Comparison of ENCODE assay signal across 12 mouse cellular contexts in the genomic region with DNA sequence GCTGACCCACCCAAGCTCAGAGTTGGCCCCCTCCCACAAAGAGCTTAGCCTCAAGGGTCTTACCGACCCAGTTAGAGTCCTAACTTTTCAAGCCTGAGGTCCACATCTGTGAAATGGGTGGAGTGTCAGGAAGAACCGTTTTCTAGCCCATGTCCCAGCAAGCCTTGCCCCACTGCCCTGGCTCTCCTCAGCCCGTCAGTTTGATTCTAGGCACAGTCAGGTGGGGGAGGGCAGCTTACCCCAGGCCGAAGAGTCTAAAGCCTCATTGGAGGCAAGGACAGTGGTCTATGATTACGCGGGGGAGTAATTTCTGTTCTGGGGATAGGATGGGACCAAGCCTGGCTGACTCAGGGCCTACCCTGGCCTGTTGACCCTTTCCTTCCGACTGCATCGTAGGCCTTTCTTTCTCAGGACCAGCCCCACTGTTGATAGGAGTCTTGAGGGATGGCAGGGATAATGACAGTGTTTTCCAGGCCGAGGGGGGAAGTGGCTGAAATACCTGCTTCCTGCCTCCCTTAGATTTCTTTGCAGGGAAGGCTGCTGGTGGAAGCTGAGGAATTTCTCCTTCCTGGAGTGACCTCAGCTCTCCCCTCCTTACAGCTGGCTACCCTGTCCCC. TPM values are rescaled to one million over a fixed set of nuclear protein-coding genes. Genes with fewer than 3 reads are reported as not detected.
A peak's percentile ranks its signal among the peaks of the same experiment; 100 is the strongest.
DNase-seq lines count a peak whose midpoint lies in the region; ATAC-seq and TF ChIP-seq lines count a peak whose summit lies in the region.
"Had no signal": no experiment of that assay in that cellular context is flagged by ENCODE, and none has a peak within 500 bp of the region (broad histone marks: within the 10 kb centered on the region; RNA-seq: fewer than 3 reads in every experiment).

No protein-coding gene starts in this region.

- no peak for DNase-seq in forebrain, embryonic 10.5 days (ENCODE audit: extremely low spot score, low spot score)
- DNase-seq in midbrain, embryonic 10.5 days (ENCODE audit: low spot score): no peak
- DNase-seq in midbrain, embryonic 11.5 days (ENCODE audit: low spot score, missing footprints): no peak
- peak; percentile 64 for DNase-seq in kidney, postnatal 14 days
- no peak for DNase-seq in left cerebral cortex, adult 2 months (ENCODE audit: extremely low spot score in 1 of 2, low spot score in 2 of 2)
- no peak for DNase-seq in layer of hippocampus, postnatal 25 days (ENCODE audit: extremely low spot score in 1 of 2, low spot score in 1 of 2)
- DNase-seq: adrenal gland, adult 8-10 months; embryo, embryonic 11 days had no signal

- no peak overlapping the region for H3K4me2 ChIP-seq in forebrain, embryonic 16.5 days (ENCODE audit: low read length)
- no peak overlapping the region for H3K4me2 ChIP-seq in midbrain, embryonic 11.5 days
- H3K4me2 ChIP-seq in stomach, embryonic 16.5 days (ENCODE audit: low read depth, low read length): peak overlapping the region; percentile 77

- peak overlapping the region; percentile 85 for H3K4me3 ChIP-seq in forebrain, embryonic 10.5 days
- no peak overlapping the region for H3K4me3 ChIP-seq in forebrain, embryonic 16.5 days (replicated peaks; ENCODE audit: low read length)
- H3K4me3 ChIP-seq in midbrain, embryonic 10.5 days: peak overlapping the region; percentile 79
- no peak overlapping the region for H3K4me3 ChIP-seq in midbrain, embryonic 11.5 days (ENCODE audit: low read depth, low read length)
- peak overlapping the region; percentile 82 for H3K4me3 ChIP-seq in stomach, embryonic 16.5 days (replicated peaks; ENCODE audit: low read length)
- no peak overlapping the region for H3K4me3 ChIP-seq in left cerebral cortex, adult 2 months

- peaks cover 5% of the 10 kb centered on the region; the same call in 1 of the 2 replicates for H3K36me3 ChIP-seq in forebrain, embryonic 10.5 days (replicated peaks)
- H3K36me3 ChIP-seq in forebrain, embryonic 16.5 days (ENCODE audit: control insufficient read depth, insufficient read depth): no peaks in the 10 kb centered on the region
- H3K36me3 ChIP-seq in midbrain, embryonic 10.5 days: peaks cover 6% of the 10 kb centered on the region; the same call in 1 of the 2 replicates
- no peaks in the 10 kb centered on the region for H3K36me3 ChIP-seq in midbrain, embryonic 11.5 days (ENCODE audit: control insufficient read depth, insufficient read depth, low read length)
- no peaks in the 10 kb centered on the region for H3K36me3 ChIP-seq in stomach, embryonic 16.5 days (ENCODE audit: control insufficient read depth, insufficient read depth, low read length)

- intact Hi-C loops in left cerebral cortex, adult 2 months (cut with DNase I): no loop called here

- H3K27ac ChIP-seq in forebrain, embryonic 10.5 days: peak overlapping the region; percentile 93
- no peak overlapping the region for H3K27ac ChIP-seq in forebrain, embryonic 16.5 days (ENCODE audit: low read length)
- H3K27ac ChIP-seq in midbrain, embryonic 10.5 days (replicated peaks): peak overlapping the region; percentile 92; the same call in 1 of the 2 replicates
- no peak overlapping the region for H3K27ac ChIP-seq in midbrain, embryonic 11.5 days (ENCODE audit: low read depth, low read length)
- peak overlapping the region; percentile 84 for H3K27ac ChIP-seq in stomach, embryonic 16.5 days (ENCODE audit: low read length)
- no peak overlapping the region for H3K27ac ChIP-seq in left cerebral cortex, adult 2 months

- ATAC-seq in forebrain, embryonic 16.5 days: no peak
- no peak for ATAC-seq in midbrain, embryonic 11.5 days (ENCODE audit: low FRiP score)
- no peak for ATAC-seq in stomach, embryonic 16.5 days (ENCODE audit: insufficient read depth, low FRiP score)

- no peak overlapping the region for H3K9ac ChIP-seq in forebrain, embryonic 16.5 days (replicated peaks; ENCODE audit: low read depth, low read length)
- no peak overlapping the region for H3K9ac ChIP-seq in midbrain, embryonic 11.5 days (ENCODE audit: low read length)
- H3K9ac ChIP-seq in stomach, embryonic 16.5 days (ENCODE audit: low read length): peak overlapping the region; percentile 92

- H3K4me1 ChIP-seq in forebrain, embryonic 10.5 days: peaks cover 81% of the 10 kb centered on the region
- H3K4me1 ChIP-seq in forebrain, embryonic 16.5 days (replicated peaks; ENCODE audit: control insufficient read depth, insufficient read depth, low read length): peaks cover 13% of the 10 kb centered on the region
- peaks cover 67% of the 10 kb centered on the region for H3K4me1 ChIP-seq in midbrain, embryonic 10.5 days
- peaks cover 12% of the 10 kb centered on the region for H3K4me1 ChIP-seq in midbrain, embryonic 11.5 days (ENCODE audit: control insufficient read depth, insufficient read depth, low read length)
- peaks cover 67% of the 10 kb centered on the region for H3K4me1 ChIP-seq in stomach, embryonic 16.5 days (ENCODE audit: control insufficient read depth, insufficient read depth, low read length)

- H3K9me3 ChIP-seq in forebrain, embryonic 10.5 days: no peaks in the 10 kb centered on the region
- H3K9me3 ChIP-seq in forebrain, embryonic 16.5 days (ENCODE audit: control insufficient read depth, low read length): no peaks in the 10 kb centered on the region
- no peaks in the 10 kb centered on the region for H3K9me3 ChIP-seq in midbrain, embryonic 10.5 days (replicated peaks)
- H3K9me3 ChIP-seq in midbrain, embryonic 11.5 days (ENCODE audit: control insufficient read depth, low read length): no peaks in the 10 kb centered on the region
- H3K9me3 ChIP-seq in stomach, embryonic 16.5 days (replicated peaks; ENCODE audit: control insufficient read depth, low read length): no peaks in the 10 kb centered on the region

- no peak for TF ChIP-seq CTCF in left cerebral cortex, adult 2 months (IDR thresholded peaks at IDR 0.05)

- peaks cover 8% of the 10 kb centered on the region for H3K27me3 ChIP-seq in forebrain, embryonic 10.5 days (ENCODE audit: poor library complexity, severe bottlenecking)
- H3K27me3 ChIP-seq in forebrain, embryonic 16.5 days (replicated peaks; ENCODE audit: control insufficient read depth, insufficient read depth, low read length): no peaks in the 10 kb centered on the region
- peaks cover 28% of the 10 kb centered on the region; the same call in 1 of the 2 replicates for H3K27me3 ChIP-seq in midbrain, embryonic 10.5 days (ENCODE audit: low read depth, poor library complexity, severe bottlenecking)
- H3K27me3 ChIP-seq in midbrain, embryonic 11.5 days (ENCODE audit: control insufficient read depth, insufficient read depth, low read length): 0 out of 2 replicates have a peak, but pooled peaks cover 2% of the 10 kb centered on the region
- H3K27me3 ChIP-seq in stomach, embryonic 16.5 days (ENCODE audit: control insufficient read depth, insufficient read depth, low read length): no peaks in the 10 kb centered on the region

- 72% methylated on average over 9 of the region's 9 CpGs for WGBS in forebrain, embryonic 10.5 days
- 68% methylated on average over 9 of the region's 9 CpGs for WGBS in forebrain, embryonic 16.5 days
- 71% methylated on average over 9 of the region's 9 CpGs for WGBS in midbrain, embryonic 10.5 days
- WGBS in midbrain, embryonic 11.5 days: 85% methylated on average over 9 of the region's 9 CpGs
- 54% methylated on average over 9 of the region's 9 CpGs for WGBS in stomach, embryonic 16.5 days

RNA-seq across cellular contexts. Expression of a gene that starts 2.2 kb away (rescaled TPM):
- 15.6 and 17.9 TPM in 2 replicates for polyA plus RNA-seq in forebrain, embryonic 10.5 days (2016; fragmentation: Nextera tagmentation; extraction: Ambion mirVana)
- polyA plus RNA-seq in forebrain, embryonic 16.5 days (2015; fragmentation: Nextera tagmentation; extraction: Ambion mirVana): 3.2 and 4.9 TPM in 2 replicates
- 11.6 and 15.3 TPM in 2 replicates for polyA plus RNA-seq in midbrain, embryonic 10.5 days (2016; fragmentation: Nextera tagmentation; extraction: Ambion mirVana)
- 9.6 and 11.2 TPM in 2 replicates for polyA plus RNA-seq in midbrain, embryonic 11.5 days (2014; fragmentation: Nextera tagmentation; extraction: Ambion mirVana)
- 29.5 and 31.7 TPM in 2 replicates for polyA plus RNA-seq in stomach, embryonic 16.5 days (2015; fragmentation: Nextera tagmentation; extraction: Ambion mirVana)
- 1 to 10 TPM; 5.5 to 6.5 TPM for total RNA-seq in left cerebral cortex, adult 2 months (2021)
- 10 to 100 TPM in 1 of 2 experiments, 1 to 10 TPM in 1; 5.6 to 10.8 TPM for total RNA-seq in layer of hippocampus, postnatal 25 days (2021)
- total RNA-seq: monocyte, adult 5-6 weeks had no signal

RNA-seq across cellular contexts. Expression of a gene that starts 17.7 kb away (rescaled TPM):
- not detected in 2 replicates for polyA plus RNA-seq in forebrain, embryonic 10.5 days (2016; fragmentation: Nextera tagmentation; extraction: Ambion mirVana)
- polyA plus RNA-seq in forebrain, embryonic 16.5 days (2015; fragmentation: Nextera tagmentation; extraction: Ambion mirVana): not detected in 2 replicates
- polyA plus RNA-seq in midbrain, embryonic 10.5 days (2016; fragmentation: Nextera tagmentation; extraction: Ambion mirVana): not detected in 2 replicates
- not detected in 2 replicates for polyA plus RNA-seq in midbrain, embryonic 11.5 days (2014; fragmentation: Nextera tagmentation; extraction: Ambion mirVana)
- not detected in 2 replicates for polyA plus RNA-seq in stomach, embryonic 16.5 days (2015; fragmentation: Nextera tagmentation; extraction: Ambion mirVana)
- not detected for total RNA-seq in left cerebral cortex, adult 2 months (2021)
- not detected for total RNA-seq in layer of hippocampus, postnatal 25 days (2021)
- total RNA-seq: adrenal gland, adult 8-10 months; monocyte, adult 5-6 weeks had no signal
- polyA plus RNA-seq: large intestine, adult 2 months had no signal

RNA-seq across cellular contexts. Expression of a gene that starts 40.5 kb away (rescaled TPM):
- not detected in 2 replicates for polyA plus RNA-seq in forebrain, embryonic 10.5 days (2016; fragmentation: Nextera tagmentation; extraction: Ambion mirVana)
- polyA plus RNA-seq in forebrain, embryonic 16.5 days (2015; fragmentation: Nextera tagmentation; extraction: Ambion mirVana): not detected in 2 replicates
- not detected in 2 replicates for polyA plus RNA-seq in midbrain, embryonic 10.5 days (2016; fragmentation: Nextera tagmentation; extraction: Ambion mirVana)
- polyA plus RNA-seq in midbrain, embryonic 11.5 days (2014; fragmentation: Nextera tagmentation; extraction: Ambion mirVana): not detected in 2 replicates
- polyA plus RNA-seq in stomach, embryonic 16.5 days (2015; fragmentation: Nextera tagmentation; extraction: Ambion mirVana): 406 and 529 TPM in 2 replicates
- not detected for total RNA-seq in left cerebral cortex, adult 2 months (2021)
- not detected for total RNA-seq in layer of hippocampus, postnatal 25 days (2021)
- total RNA-seq: monocyte, adult 5-6 weeks had no signal

Comparison
In these comparisons a context has a peak if more than half of its experiments do, and no peak if none do; other contexts are left out.
1. H3K27ac ChIP-seq: peak in forebrain, embryonic 10.5 days (single experiment), midbrain, embryonic 10.5 days (single experiment) and stomach, embryonic 16.5 days (single experiment); none in forebrain, embryonic 16.5 days (single experiment), midbrain, embryonic 11.5 days (single experiment) and left cerebral cortex, adult 2 months (single experiment).
2. H3K4me3 ChIP-seq: peak in forebrain, embryonic 10.5 days (single experiment), midbrain, embryonic 10.5 days (single experiment) and stomach, embryonic 16.5 days (single experiment); none in forebrain, embryonic 16.5 days (single experiment), midbrain, embryonic 11.5 days (single experiment) and left cerebral cortex, adult 2 months (single experiment).
3. RNA of a gene that starts 40.5 kb away (polyA plus RNA-seq): 406 to 529 TPM in stomach, embryonic 16.5 days; not detected in forebrain, embryonic 10.5 days, not detected in forebrain, embryonic 16.5 days, not detected in midbrain, embryonic 10.5 days and not detected in midbrain, embryonic 11.5 days; every median in the first group is over 100 times any median in the second.